Mouse (Mus musculus) liver, postnatal 0 days (tissue): ENCODE data around the gene Hbs1l.
A peak's percentile ranks its signal among the peaks of the same experiment; 100 is the strongest.

Source experiments
- CTCF ChIP-seq: sonication (generic); IDR thresholded peaks from 2 replicates; pipeline ENCODE4 v1.5.1; 2016; ENCODE audit warnings: antibody characterized with exemption, low read depth
- EP300 ChIP-seq: IDR thresholded peaks from 2 replicates; pipeline ENCODE4 v1.6.1; 2016; ENCODE audit warnings: antibody characterized with exemption, low read depth, mild to moderate bottlenecking

GRCm38 (mm10) chr10:21287243-21288127 lies 8.3 kb upstream of the Hbs1l start:
- TF ChIP-seq EP300 (no peak), CTCF (peak; percentile 38)
